Comparison of ENCODE assay signal across 8 mouse cellular contexts in genomic region chr19:23274054-23274724, GRCm38 (mm10). TPM values are rescaled to one million over a fixed set of nuclear protein-coding genes. Genes with fewer than 3 reads are reported as not detected.
DNase-seq lines count a peak whose midpoint lies in the region; ATAC-seq and TF ChIP-seq lines count a peak whose summit lies in the region.

No protein-coding gene starts in this region.

- 57% methylated on average over 4 of the region's 4 CpGs for WGBS in heart, embryonic 12.5 days
- WGBS in hindbrain, embryonic 10.5 days, result 66% methylated on average over 4 of the region's 4 CpGs

- H3K4me1 ChIP-seq in heart, embryonic 12.5 days (replicated peaks), result peaks cover 10% of the 10 kb centered on the region; the same call in 1 of the 2 replicates
- H3K4me1 ChIP-seq in ES-Bruce4 (ENCODE audit: control insufficient read depth, insufficient read depth, low read length), result no peaks in the 10 kb centered on the region
- peaks cover 15% of the 10 kb centered on the region for H3K4me1 ChIP-seq in hindbrain, embryonic 10.5 days (replicated peaks)

- H3K36me3 ChIP-seq in heart, embryonic 12.5 days, result no peaks in the 10 kb centered on the region
- H3K36me3 ChIP-seq in ES-Bruce4 (ENCODE audit: control insufficient read depth, insufficient read depth, low read length, poor library complexity, severe bottlenecking), result peaks cover 2% of the 10 kb centered on the region; the same call in 1 of the 2 replicates
- H3K36me3 ChIP-seq in hindbrain, embryonic 10.5 days, result peaks cover 10% of the 10 kb centered on the region

- DNase-seq in heart, adult 8-10 months (ENCODE audit: low spot score), result no peak
- DNase-seq in hindbrain, embryonic 10.5 days (ENCODE audit: low spot score), result no peak
- no peak for DNase-seq in adrenal gland, adult 18-20 months (ENCODE audit: low spot score in 2 of 2)
- DNase-seq in urinary bladder, adult 2 months (ENCODE audit: low spot score), result no peak
- no peak for DNase-seq in cerebellum, postnatal 25 days

- H3K4me3 ChIP-seq in heart, embryonic 12.5 days, result peak overlapping the region; percentile 93
- peak overlapping the region; percentile 47 for H3K4me3 ChIP-seq in ES-Bruce4 (ENCODE audit: low read depth, low read length)
- H3K4me3 ChIP-seq in hindbrain, embryonic 10.5 days, result peak overlapping the region; percentile 92

- peak overlapping the region; percentile 85 for H3K9ac ChIP-seq in heart, embryonic 12.5 days
- H3K9ac ChIP-seq in ES-Bruce4 (ENCODE audit: low read depth, poor library complexity, severe bottlenecking), result no peak overlapping the region

- TF ChIP-seq CTCF in ES-Bruce4 (IDR thresholded peaks at IDR 0.05; ENCODE audit: low read depth, low read length), result no peak

- H3K27ac ChIP-seq in heart, embryonic 12.5 days (ENCODE audit: poor library complexity, severe bottlenecking), result 0 out of 2 replicates have a peak overlapping the region, but pooled peaks have one; percentile 9
- H3K27ac ChIP-seq in ES-Bruce4 (ENCODE audit: insufficient read depth, low read length), result no peak overlapping the region
- peak overlapping the region; percentile 97 for H3K27ac ChIP-seq in hindbrain, embryonic 10.5 days

- ATAC-seq in heart, embryonic 12.5 days (ENCODE audit: insufficient number of reproducible peaks, low FRiP score), result no peak
- ATAC-seq in megakaryocyte progenitor cell, adult 5-6 weeks (replicated peaks; ENCODE audit: poor library complexity), result 0 out of 2 replicates have a peak, but pooled peaks have one; percentile 8

- no peak for TF ChIP-seq EP300 in ES-Bruce4 (IDR thresholded peaks at IDR 0.05; ENCODE audit: insufficient read depth, low read depth, low read length)

- peak overlapping the region; percentile 75 for H3K4me2 ChIP-seq in heart, embryonic 12.5 days

- no peak for TF ChIP-seq POLR2A in ES-Bruce4 (IDR thresholded peaks at IDR 0.05; ENCODE audit: insufficient read depth, low read length)

- H3K9me3 ChIP-seq in heart, embryonic 12.5 days (replicated peaks), result no peaks in the 10 kb centered on the region
- no peaks in the 10 kb centered on the region for H3K9me3 ChIP-seq in ES-Bruce4 (replicated peaks; ENCODE audit: control insufficient read depth, insufficient read depth, low read length, poor library complexity, severe bottlenecking)
- H3K9me3 ChIP-seq in hindbrain, embryonic 10.5 days, result no peaks in the 10 kb centered on the region

- H3K27me3 ChIP-seq in heart, embryonic 12.5 days (replicated peaks), result no peaks in the 10 kb centered on the region
- H3K27me3 ChIP-seq in ES-Bruce4 (ENCODE audit: control insufficient read depth, insufficient read depth, low read length, poor library complexity, severe bottlenecking), result no peaks in the 10 kb centered on the region
- H3K27me3 ChIP-seq in hindbrain, embryonic 10.5 days (ENCODE audit: insufficient read depth, poor library complexity, severe bottlenecking), result no peaks in the 10 kb centered on the region

RNA-seq across cellular contexts. Expression of gene Smc5, which starts 0.5 kb away (rescaled TPM):
- polyA plus RNA-seq in heart, embryonic 12.5 days (2016; fragmentation: Nextera tagmentation; extraction: Ambion mirVana), result 35.1 and 38.6 TPM in 2 replicates
- total RNA-seq in heart, adult 8-10 months (2022), result 10 to 100 TPM; 15.6 to 23.3 (median 18.1) TPM
- 132 and 135 TPM in 2 replicates for polyA plus RNA-seq in ES-Bruce4 (2011; ENCODE audit: insufficient read depth, insufficient read length, low read depth, missing spikeins)
- polyA plus RNA-seq in hindbrain, embryonic 10.5 days (2016; fragmentation: Nextera tagmentation; extraction: Ambion mirVana), result 26.2 and 47.4 TPM in 2 replicates
- total RNA-seq in megakaryocyte progenitor cell, adult 5-6 weeks (2015), result 44.1 and 52.2 TPM in 2 replicates
- total RNA-seq in megakaryocyte progenitor cell, adult 5-6 weeks (2017), result 34.3 and 59.8 TPM in 2 replicates
- 10 to 100 TPM; 20.8 to 22.1 TPM for total RNA-seq in adrenal gland, adult 18-20 months (2021)
- 22.6 and 25.2 TPM in 2 replicates for polyA plus RNA-seq in urinary bladder, adult 2 months (2012; rRNA removed)
